Mouse (Mus musculus) CH12.LX (cell line): ENCODE results near the gene Aldh4a1.
A peak's percentile ranks its signal among the peaks of the same experiment; 100 is the strongest.

Experiments
- CHD2 ChIP-seq: IDR thresholded peaks from 2 replicates; pipeline ENCODE4 v1.6.1; 2011; ENCODE audit warnings: low read length, improper control_type of control experiment
- CTCF ChIP-seq, 2 experiments: IDR thresholded peaks in 1 of 2; conservative IDR thresholded peaks in 1 of 2; 2 replicates each; pipeline ENCODE4 v1.5.1; 2011 to 2012; ENCODE audit warnings: low read depth in 2 of 2, low read length in 2 of 2, improper control_type of control experiment in 1 of 2, inconsistent platforms in 1 of 2, mild to moderate bottlenecking in 1 of 2, moderate library complexity in 1 of 2
- EP300 ChIP-seq: IDR thresholded peaks from 2 replicates; pipeline ENCODE4 v1.6.1; 2011; ENCODE audit warnings: low read length, improper control_type of control experiment
- MAX ChIP-seq: IDR thresholded peaks from 2 replicates; pipeline ENCODE4 v1.6.1; 2011; ENCODE audit warnings: low read length, improper control_type of control experiment
- MEF2A ChIP-seq: IDR thresholded peaks from 2 replicates; pipeline ENCODE4 v1.6.1; 2014; ENCODE audit warnings: low read depth, mild to moderate bottlenecking, inconsistent platforms, low read length, improper control_type of control experiment, borderline replicate concordance
- POLR2A ChIP-seq: IDR thresholded peaks from 2 replicates; pipeline ENCODE4 v1.6.1; 2011; ENCODE audit warnings: low read depth, mild to moderate bottlenecking, improper control_type of control experiment, low read length
- POLR2AphosphoS2 ChIP-seq: IDR thresholded peaks from 2 replicates; pipeline ENCODE4 v1.6.1; 2011; ENCODE audit warnings: low read depth, low read length, improper control_type of control experiment
- SIN3A ChIP-seq: IDR thresholded peaks from 2 replicates; pipeline ENCODE4 v1.6.1; 2012; ENCODE audit warnings: low read length, improper control_type of control experiment, inconsistent platforms
- USF1 ChIP-seq: IDR thresholded peaks from 2 replicates; pipeline ENCODE4 v1.6.1; 2014; ENCODE audit warnings: low read depth, mild to moderate bottlenecking, inconsistent platforms, low read length, improper control_type of control experiment
- USF2 ChIP-seq: conservative IDR thresholded peaks from 2 replicates; pipeline ENCODE4 v1.6.1; 2011; ENCODE audit warnings: low read depth, low read length, improper control_type of control experiment
- ZNF384 ChIP-seq: IDR thresholded peaks from 2 replicates; pipeline ENCODE4 v1.6.1; 2012; ENCODE audit warnings: low read depth, low read length, improper control_type of control experiment, inconsistent platforms

DNA sequence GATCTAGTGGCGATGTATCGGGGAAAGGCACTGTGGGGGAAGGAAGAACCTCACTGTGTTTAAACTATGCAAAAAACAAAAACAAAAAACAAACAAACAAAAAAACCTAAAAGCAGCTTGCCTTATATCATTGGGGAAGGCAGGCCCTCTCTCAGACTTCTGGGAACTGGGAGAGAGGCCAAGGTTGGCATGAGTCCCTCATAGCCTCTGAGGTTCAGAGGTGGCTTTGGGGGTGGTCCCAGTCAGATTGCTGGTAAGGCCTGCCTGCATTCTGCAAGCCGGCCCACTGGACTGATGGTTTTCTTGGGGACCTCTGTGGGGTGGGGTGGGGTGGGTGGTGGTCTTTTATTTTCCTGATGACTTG is 5.7 kb upstream of the Aldh4a1 start:
- TF ChIP-seq POLR2A (no peak), USF1 (no peak), USF2 (no peak), MEF2A (no peak), ZNF384 (no peak), SIN3A (peak; percentile 47; the same call in 1 of the 2 replicates), CHD2 (no peak), CTCF (conservative IDR thresholded peaks at IDR 0.05 in 1 of 2, IDR thresholded peaks at IDR 0.05 in 1 of 2; ENCODE audit: low read depth in 2 of 2, low read length in 2 of 2) (no peak), MAX (no peak), EP300 (no peak; the same call in 1 of the 2 replicates), POLR2AphosphoS2 (no peak)
